Mouse (Mus musculus) kidney, adult 11 months (tissue): ENCODE data around the gene Eif4ebp2.

Source experiments
- DNase-seq: peaks from one replicate; pipeline ENCODE4 v3.0.0; 2022

Eif4ebp2 gene

GRCm38 (mm10) chr10:61379340-61380040 lies 73.0 kb downstream of the Eif4ebp2 start:
- DNase-seq, result no peak

DNA sequence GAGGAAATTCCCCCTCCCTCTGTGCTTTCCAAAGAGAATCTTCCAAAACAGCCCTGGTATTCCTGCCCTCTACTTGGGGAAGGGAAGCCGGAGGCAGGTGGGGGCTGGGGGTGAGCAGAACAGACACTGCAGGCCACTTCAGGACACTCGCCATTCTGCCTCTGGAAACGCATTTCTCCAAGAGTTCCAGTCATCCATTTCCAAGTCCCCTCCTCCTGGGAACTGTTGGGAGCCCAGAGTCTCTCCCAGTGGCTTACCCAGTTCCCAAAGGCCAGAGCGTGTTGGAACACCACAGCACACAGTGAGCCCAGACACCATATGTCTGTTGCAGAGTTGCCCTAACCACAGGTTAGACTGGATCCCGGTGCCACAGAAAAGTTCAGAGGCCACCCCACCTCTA lies 73.8 kb downstream of the Eif4ebp2 start:
- DNase-seq, result no peak
